Mouse (Mus musculus) gastrocnemius, adult 8-10 months (tissue): ENCODE measurements around the gene Ccdc12. TPM values are rescaled to one million over a fixed set of nuclear protein-coding genes. Genes with fewer than 3 reads are reported as not detected.

ENCODE experiments used
- DNase-seq, 2 experiments: peaks; one replicate each; pipeline ENCODE4 v3.0.0; 2022; ENCODE audit warnings: low spot score in 2 of 2
- total RNA-seq, 4 experiments: library from RNA; stranded (reverse); gene quantifications; 2 replicates each; pipeline ENCODE4 v1.2.4; 2022

Ccdc12 gene
- total RNA-seq, 4 experiments from 2014 or later, result 38.8 to 53.8 (median 47.0) TPM

DNA sequence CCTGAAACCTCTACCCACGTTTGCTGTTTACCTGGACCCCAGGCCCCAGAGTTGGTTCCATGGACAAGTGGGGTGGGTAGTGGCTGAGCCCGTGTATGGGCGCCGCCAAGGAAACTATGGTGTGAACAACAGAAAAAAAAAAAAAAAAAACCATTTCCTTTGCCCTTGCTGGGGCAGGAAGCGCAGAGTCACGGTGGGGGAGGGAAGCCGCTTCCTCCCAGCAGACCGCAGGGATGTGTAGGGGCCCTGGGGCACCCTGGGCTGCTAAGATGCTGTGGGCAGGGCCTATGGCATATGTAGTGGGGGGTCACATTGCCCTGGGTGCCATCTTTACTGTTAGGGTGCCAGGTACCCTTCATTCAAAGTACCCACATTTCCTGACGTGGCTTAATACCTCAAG, 11.1 kb upstream of the Ccdc12 start:
- no peak for DNase-seq

DNA sequence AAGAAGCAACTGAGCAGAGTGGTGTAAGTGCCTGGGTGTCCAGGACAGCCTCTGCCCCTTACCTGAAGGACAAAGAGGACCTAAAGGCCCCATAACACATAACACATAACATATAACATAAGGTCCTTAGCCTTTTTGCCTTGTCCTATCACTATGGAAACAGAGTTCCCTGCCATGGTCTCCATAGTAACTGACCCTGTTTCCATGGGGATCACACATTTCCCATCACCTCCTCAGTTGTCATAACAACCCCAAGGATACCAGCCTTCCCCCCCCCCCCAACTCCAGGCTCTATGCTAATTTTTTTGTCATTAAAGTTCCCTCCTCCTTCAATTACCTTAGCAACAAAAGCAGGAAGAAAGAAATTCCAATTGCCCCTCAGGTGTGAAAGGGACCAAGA, 6.5 kb upstream of the Ccdc12 start:
- no peak for DNase-seq

DNA sequence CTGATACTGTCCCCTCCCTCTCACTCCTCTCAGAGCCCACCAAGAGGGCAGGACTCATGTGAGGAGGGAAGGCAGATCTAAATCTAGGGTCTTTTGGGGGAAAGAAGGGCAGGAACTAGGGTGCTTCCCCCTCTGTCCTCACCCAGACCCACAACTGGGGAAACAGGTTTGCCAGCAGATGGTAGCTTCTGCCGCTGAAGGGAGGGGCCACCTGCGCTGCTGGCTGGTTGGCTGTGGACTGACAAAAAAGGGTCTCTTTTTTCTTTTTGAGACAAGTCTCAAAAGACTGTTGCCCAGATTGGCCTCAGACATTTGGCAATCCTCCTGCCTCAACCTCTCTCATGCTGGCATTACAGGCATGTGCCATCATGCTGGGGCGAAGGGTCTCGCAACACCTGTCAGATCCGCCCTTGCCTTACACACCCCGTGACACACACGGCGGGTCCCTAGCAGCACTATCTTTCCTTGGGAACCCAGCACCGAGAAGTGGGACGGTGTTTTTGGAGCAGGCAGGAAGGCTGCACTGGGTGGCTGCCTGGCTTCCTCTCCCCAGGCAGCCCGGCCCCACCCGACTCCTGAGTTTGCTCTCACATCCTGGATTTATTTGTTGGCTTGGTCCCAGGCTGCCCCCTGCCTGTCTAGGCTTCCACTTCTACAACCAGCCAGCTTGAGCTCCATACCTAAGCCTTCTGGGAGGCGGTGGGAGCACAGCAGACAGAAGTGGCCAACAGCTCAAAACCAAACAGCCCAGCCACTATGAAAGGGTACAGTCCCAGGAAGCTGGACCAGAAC, 4.2 kb upstream of the Ccdc12 start:
- no peak for DNase-seq

DNA sequence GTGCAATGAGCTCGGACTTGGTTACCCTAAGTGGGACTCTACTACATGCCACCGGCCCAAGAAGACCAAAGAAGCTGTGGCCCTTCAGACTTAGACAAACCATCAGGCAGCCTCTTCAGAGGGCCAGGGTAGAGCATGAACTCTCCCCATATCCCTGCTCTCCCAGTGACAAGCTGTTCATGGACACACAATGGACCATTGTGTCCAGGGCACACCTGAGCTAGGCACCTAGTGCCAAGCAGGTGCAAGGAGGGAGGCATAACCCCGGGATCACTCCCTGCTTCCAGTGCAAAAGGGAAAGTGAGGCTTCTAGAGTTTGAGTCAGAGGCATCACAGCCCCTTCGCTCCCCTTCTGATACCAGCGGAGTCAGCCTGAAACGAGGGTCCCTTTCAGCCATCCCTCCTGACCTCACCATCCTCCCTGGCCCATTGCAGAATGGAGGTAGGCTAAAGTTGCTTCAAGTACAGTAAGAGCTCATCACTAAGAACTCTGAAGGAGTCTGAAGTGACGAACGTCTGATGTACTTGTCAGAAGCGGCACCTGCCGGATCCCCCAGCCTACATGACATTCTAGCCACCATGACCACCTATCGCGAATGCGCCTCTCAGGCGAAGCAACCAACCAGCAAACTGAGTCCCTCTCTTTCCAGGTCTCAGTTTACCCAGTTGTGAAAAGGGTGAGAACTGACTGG, 3.2 kb upstream of the Ccdc12 start:
- DNase-seq, result no peak

DNA sequence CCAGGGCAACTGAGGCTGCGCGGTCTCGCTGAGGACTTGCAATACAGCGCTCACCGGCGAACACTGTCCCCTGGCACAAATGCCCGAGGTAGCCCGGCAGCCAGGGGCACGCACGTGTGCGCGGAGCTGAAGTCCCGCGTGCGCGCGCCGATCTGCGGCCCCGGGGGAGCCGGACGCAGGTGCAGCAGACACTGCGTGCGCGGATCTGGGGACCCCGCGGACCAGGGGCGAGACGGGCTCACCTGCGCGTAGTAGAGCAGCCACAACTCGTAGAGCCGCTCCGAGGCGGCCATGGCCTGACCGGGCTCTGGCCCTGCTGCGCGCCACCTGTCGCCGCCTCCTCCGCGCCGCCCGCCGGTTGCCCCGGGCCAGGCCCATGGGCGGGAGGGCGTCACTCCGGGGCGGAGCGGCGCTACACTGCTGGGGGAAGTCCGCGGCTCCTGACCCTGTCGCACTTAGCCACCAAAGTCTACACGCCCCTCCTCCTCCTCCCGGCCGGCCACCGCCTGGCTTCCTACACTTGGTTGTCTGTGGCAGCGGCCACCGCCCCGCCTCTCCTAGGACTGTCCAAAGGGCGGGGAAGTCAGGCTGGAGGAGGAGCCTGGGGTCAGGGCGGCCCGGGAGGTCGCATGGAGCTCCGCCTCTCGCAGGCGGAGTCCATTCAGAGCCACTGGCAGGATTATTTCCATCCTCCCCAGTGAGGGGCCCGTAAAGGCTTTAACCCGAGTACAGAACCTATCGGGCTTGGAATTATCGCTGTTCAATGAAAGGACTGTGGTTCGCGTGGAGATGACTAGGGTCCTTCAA, 2.4 kb upstream of the Ccdc12 start, which contains the start of gene Nbeal2:
Nbeal2 (minus strand) TSS at position 507 of the 807 bp plus-strand sequence.
- DNase-seq, result peak; percentile 93 to 95

DNA sequence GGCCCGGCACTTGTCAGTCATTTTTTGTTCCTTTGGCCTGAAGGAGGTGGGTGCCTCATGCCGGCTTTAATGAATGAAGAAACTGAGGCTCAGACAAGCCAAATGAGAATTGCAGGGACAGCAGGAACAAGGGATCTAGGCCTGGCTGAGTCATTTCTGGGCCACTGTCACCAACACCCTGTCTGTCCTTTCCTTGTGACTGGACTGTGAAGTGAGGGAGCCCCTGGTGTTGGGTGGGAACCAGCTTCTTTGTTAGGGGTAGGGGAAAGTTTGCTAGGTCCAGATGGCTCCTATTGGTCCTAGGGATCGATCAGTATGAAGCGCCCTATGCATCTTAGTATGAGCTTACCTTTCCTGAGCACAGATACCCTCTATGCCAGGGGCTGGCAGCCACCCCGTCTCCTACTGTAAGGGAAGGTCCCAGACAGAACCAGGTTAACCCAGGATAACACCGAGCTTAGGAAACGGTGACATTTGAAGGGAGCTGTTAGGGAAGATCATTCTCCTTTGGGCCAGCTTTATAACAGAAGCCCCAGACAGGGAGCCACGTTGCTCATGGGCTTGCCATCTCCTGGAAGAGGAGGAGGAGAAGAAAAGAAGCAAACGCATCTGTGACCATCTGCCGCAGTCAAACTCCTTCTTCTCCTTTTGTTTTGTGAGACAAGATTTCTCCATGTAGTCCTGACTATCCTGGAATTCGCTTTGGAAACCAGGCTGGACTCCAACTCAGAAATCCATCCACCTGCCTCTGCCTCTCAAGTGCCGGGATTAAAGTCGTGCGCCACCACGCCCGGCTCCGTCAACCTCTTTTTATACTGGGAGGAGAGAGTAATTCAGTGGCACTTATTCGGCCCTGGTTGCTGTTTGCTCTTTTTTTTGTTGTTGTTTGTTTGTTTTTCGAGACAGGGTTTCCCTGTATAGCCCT, 1.3 kb upstream of the Ccdc12 start:
- no peak for DNase-seq

DNA sequence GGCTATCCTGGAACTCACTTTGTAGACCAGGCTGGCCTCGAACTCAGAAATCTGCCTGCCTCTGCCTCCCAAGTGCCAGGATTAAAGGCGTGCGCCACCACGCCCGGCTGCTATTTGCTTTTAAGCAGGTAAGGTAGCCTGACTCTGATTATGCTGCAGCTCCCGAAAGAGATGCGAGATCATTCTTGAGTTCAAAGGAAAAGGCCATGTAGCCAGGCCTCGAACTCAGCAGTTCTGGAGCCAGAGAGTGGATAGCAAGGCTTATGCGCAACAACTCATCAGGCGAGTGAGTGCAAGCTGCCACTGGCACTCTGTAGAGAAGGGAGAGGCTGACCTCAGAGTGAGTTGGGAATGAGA, 674 bp upstream of the Ccdc12 start:
- DNase-seq, result no peak

DNA sequence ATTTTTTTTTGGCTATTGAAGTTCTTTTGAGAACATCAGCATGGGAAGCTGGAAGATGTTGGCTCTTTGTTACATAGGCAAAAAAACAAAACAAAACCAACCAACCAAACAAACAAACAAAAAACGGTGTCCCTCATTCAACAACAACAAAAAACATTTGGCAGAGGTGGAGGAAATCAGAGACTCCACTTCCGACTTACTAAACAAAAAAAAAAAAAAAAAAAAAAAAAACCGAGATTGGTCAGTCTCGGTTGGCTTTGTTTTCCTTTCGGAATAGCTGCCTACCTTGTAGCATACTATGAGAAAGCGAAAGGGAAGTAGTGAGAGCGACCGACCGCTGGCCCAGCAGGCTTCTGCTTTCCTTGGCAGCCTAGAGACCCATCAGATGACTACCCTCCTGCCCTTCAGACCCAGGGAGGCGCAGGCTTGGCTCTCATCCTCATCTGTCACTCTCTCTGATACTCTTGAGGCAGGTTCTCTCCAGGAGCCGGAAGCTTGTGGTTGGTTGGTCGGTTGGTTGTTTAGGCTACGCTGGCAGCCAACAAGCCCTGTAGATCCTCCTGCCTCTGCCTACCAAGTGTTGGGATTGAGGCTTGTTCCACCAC, 1.3 kb downstream of the Ccdc12 start:
- DNase-seq, result peak in 1 of 2 experiments; percentile 40

DNA sequence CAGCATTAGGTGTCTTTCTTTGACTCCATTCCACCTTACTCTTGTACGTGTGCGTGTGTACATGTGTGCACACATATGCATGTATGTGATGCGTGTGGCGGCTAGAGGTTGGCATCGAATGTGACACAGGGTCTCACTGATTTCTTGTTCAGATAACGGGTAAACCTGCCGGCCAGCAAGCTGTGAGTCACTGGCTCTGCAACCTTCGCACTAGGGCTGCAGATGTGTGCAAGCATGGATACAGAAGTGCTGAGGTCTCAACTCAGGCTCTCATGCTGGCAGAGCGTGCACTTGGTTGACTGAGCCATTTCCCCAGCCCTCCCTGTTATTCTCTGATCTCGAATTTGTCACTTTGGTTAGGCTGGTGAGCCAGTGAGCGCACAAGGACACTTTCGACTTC, 3.2 kb downstream of the Ccdc12 start:
- DNase-seq, result no peak

DNA sequence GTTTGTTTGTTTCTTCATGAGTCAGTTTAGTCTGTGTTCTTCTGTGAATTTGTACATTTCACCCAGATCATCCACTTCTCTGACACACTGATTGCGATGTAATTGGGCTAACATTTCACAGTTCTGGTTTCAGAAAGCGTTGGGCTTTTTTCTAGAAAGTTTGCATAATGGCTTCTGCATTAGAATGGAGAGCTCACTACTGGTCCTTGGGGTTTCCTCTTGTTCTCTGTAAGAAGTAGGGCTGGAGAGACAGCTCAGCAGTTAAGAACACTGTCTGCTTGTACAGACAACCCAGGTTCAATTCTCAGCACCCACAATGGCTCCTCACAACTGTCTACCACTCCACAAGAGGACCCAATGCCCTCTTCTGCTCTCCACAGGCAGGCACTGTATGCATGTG, 3.9 kb downstream of the Ccdc12 start:
- DNase-seq, result no peak

DNA sequence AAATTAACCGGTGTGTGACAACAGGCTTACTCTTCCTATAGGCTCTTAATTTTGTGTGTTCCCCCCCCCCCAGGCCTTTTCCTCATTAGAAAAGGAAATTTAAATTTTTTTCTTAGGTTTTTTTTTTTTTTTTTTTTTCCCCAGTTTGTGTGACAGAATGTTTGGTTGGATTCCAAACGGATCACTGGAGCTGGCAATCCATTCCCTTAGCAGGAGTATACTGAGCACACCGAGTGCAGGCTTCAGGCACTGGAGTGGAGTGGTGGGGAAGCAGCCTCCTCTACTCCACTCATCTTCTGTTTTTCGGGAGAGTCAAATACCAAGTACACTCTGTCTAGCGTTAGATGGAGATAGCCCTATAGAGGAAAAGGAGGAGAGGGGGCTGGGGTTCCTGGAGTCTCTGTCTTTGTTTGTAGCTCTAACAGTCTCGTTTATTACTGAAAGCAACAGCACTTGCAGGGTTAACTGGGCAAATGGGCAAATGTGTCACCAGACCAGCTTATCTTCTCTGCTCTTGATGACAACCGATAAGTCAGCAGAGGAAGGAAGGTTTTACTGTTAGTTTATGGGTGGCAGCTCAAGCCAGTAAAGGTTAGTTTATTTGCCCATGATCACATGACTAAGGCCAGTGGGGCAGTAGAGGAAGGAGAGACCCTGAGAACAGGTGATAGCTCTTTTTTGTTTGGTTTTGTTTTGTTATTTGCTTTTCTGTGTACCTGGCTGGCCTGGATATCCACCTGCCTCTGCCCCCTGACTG, 4.7 kb downstream of the Ccdc12 start:
- DNase-seq, result no peak

DNA sequence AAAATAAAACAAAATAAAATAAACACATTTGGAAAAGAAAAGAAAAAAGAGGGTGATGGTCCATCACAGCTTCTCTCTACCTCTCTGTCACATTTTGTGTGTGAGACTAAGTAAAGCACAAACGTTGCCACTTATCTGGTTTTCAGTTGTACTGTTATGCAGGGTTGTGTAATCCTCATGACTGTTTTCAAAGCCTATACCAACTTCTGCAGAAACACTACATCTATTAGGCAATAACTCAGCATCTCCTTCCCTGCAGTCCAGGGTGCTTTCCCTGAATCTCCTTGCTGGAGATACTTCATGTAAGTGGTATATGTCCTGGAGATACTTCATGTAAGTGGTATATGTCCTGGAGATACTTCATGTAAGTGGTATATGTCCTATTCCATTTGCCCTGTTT, 6.5 kb downstream of the Ccdc12 start:
- no peak for DNase-seq

DNA sequence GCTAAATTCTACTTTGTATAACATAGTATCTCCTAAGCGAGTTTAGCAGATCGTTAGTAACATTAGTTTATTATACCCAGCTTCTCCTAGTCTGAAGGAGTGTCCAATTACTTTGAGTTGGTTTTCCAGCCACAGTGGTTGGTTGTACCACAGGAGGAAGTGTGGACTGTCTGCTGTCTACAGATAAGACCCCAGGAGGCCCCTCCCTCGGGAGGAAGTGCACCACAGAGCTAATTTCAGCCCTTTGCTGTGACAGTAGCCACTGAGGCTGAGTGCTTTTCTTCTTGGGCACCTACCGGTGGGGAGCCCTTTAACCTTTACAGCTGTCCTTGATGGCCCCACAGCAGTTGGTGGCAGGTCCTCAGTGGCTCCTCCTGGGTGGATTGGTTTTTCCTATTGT, 9.6 kb downstream of the Ccdc12 start:
- no peak for DNase-seq

DNA sequence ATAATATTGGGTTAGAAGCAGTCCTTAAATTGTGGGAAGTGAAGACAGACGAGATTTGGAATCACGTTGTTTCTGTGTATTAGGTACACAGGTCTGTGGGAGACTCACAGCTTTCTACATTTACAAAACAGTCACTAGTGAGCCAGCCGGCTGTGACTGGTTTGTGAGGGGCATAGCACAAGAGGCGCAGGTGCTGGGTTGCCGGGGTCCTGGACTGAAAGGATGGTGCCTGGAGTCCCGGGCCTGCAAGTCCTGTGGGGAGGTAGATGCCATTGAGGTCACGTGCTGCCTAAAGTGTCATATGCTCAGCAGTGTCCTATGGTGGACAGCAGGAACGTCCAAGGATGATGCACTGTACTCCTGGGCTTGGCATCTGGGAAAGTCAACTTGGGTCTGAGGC, 10.1 kb downstream of the Ccdc12 start:
- DNase-seq, result no peak

DNA sequence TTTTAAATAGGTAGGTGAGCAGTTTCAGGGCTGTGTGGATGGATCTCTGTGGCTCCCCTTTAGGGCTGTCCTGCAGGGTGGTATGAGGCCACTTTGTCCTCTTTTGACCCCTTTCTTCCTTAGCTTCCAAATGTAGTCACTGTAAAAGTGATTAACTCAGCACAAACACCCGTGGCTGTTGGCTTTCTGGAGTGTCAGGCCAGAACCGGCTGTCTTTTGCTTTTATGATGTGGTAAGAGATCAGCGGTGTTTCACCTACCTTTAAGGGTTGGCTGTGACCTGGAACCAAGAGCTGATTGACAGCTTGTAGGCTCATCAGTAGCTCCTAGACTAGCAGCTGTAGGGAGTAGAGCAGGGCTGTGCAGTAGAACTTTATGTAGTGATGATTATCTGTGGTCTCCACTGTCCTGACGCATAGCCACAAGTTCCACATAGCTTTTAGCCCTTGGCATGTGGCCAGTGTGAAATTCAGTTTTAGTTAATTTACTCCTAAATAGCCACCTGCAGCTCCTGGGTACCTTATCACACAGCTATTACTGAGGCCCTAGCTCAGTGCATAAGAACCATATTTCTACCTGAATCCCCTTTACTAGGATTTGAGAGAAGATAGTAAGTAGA, 11.0 kb downstream of the Ccdc12 start:
- no peak for DNase-seq

DNA sequence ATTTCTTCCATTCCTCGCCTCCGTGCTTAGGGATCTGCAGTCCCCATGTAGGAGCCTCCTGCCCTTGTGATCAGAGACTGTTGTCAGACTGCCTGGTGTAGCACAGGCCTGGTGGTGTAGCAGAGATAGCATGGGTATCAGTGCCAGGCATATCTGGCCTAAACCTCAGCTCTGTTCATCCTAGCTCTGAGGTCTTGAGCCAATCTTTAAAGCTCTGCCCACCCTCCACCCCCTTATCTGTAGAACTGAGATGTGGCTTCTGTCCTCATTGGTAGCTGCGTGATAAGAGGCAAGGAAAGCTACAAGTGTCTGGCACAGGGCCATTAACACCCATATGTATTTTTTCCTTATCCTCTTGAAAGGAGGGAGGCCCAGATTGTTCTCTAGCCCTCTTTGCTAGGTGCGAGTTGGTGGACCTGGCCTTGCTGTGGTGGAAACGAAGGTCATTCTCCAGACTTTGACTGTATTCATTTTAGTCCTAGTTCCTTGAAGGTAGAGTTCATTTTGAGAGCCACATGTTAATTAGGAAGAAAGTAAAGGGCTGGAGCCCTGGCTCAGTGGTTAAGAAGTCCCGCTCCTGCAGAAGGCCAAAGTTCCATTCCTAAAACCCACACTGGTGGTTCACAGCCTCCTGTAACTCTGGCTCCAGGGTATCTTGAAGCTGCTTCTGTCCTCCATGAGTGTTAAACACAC, 12.4 kb downstream of the Ccdc12 start:
- no peak for DNase-seq

DNA sequence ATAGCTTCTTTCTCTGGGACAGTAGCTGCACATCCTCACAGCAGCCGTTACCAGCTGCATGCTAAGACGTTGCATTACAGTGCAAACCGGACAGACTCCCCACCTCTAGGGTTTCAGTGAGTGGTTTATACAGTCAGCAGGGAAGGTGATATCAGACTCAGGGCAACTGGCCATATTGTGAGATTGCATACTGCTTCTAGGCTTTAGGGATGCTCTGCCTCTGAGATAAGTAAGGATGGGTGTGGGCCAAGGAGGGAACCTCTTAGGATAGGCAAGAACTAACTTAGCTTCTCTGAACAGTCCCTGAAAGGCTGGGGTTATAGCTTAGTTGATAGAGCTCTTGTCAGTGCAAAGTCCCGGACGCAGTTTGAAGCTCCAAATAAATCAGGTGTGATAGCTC, 13.5 kb downstream of the Ccdc12 start:
- DNase-seq, result no peak

DNA sequence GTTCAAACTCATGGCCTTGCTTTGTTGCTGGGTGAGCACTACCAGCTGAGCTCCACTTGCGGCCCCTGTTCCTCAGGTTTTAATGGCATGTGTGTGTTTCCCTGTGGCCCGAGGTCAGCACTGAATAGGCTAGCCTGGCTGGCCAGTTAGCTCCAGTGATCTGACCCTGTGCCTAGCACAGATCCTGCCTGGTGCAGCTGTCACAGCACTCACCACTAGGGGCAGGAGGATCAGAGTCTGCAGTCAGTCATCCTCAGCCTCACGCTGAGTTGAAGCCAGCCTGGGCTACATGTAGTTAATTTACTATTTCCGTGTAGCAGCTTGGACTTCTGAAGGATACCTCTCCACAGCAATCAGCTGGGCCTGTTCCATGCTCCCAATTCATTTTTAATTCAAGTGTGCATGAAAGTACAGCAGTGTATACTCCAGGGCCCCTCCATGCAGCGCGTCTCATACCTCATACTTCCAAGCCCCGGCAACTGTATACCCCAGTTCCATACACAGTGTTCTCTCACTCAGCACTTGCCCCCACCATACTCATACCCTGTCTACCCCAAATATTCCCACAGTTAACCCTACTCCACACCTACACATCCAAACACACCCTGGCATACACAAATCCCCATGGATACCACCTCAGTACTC, 16.3 kb downstream of the Ccdc12 start:
- no peak for DNase-seq
